Mouse (Mus musculus) thymus, adult 2 months (tissue): ENCODE results near the gene Mr1.

Experiments used
- CTCF ChIP-seq: fragments of 200-500 bp; IDR thresholded peaks from 2 replicates; pipeline ENCODE4 v1.5.1; 2012; ENCODE audit warnings: mild to moderate bottlenecking, control low read depth, low read length, moderate library complexity, borderline replicate concordance; ENCODE audit not compliant: control insufficient read depth, poor library complexity, insufficient read depth; ENCODE audit errors: extremely low read depth
- POLR2A ChIP-seq: fragments of 200-500 bp; IDR thresholded peaks from 2 replicates; pipeline ENCODE4 v1.6.1; 2012; ENCODE audit warnings: mild to moderate bottlenecking, low read length, control low read depth, moderate library complexity; ENCODE audit not compliant: control insufficient read depth, poor library complexity, insufficient read depth; ENCODE audit errors: extremely low read depth

GRCm38 (mm10) chr1:155184191-155184590, 37.6 kb upstream of the Mr1 start:
- TF ChIP-seq CTCF: no peak
- no peak for TF ChIP-seq POLR2A
